Mouse (Mus musculus) cerebellum, adult 9-11 months (tissue): ENCODE results near the gene D16Ertd472e.

ENCODE experiments used
- DNase-seq: peaks from one replicate; pipeline ENCODE4 v3.0.0; 2022

D16Ertd472e gene

GRCm38 (mm10) chr16:78576478-78577084, at the start of gene D16Ertd472e:
Gene D16Ertd472e (minus strand): TSS chr16:78576708.
- DNase-seq = peak; percentile 22

GRCm38 (mm10) chr16:78622755-78623154, 46.2 kb upstream of the D16Ertd472e start:
- DNase-seq = no peak

GRCm38 (mm10) chr16:78619386-78619785, 42.9 kb upstream of the D16Ertd472e start:
- no peak for DNase-seq

GRCm38 (mm10) chr16:78617757-78618532, 41.4 kb upstream of the D16Ertd472e start:
- DNase-seq = no peak

GRCm38 (mm10) chr16:78606202-78606601, 29.7 kb upstream of the D16Ertd472e start:
- no peak for DNase-seq

- DNase-seq = no peak
These were observed 22.4 kb upstream of the D16Ertd472e start for GRCm38 (mm10) chr16:78598919-78599318.

- no peak for DNase-seq
These were observed 19.9 kb upstream of the D16Ertd472e start for GRCm38 (mm10) chr16:78596381-78596780.

- no peak for DNase-seq
These were observed 19.3 kb upstream of the D16Ertd472e start for GRCm38 (mm10) chr16:78595821-78596220.

GRCm38 (mm10) chr16:78594154-78594553, 17.6 kb upstream of the D16Ertd472e start:
- DNase-seq = no peak

- no peak for DNase-seq
These were observed 14.6 kb upstream of the D16Ertd472e start for GRCm38 (mm10) chr16:78591130-78591529.

- no peak for DNase-seq
These were observed 12.3 kb upstream of the D16Ertd472e start for GRCm38 (mm10) chr16:78588821-78589220.

- DNase-seq = no peak
These were observed 10.1 kb upstream of the D16Ertd472e start for GRCm38 (mm10) chr16:78586621-78587020.

- DNase-seq = no peak
These were observed 9.3 kb upstream of the D16Ertd472e start for GRCm38 (mm10) chr16:78585664-78586397.

GRCm38 (mm10) chr16:78585163-78585562, 8.7 kb upstream of the D16Ertd472e start:
- DNase-seq = no peak

- DNase-seq = no peak
These were observed 7.5 kb upstream of the D16Ertd472e start for GRCm38 (mm10) chr16:78583968-78584367.

GRCm38 (mm10) chr16:78580387-78580786, 3.9 kb upstream of the D16Ertd472e start:
- DNase-seq = no peak

GRCm38 (mm10) chr16:78579386-78579785, 2.9 kb upstream of the D16Ertd472e start:
- no peak for DNase-seq

- no peak for DNase-seq
These were observed 670 bp upstream of the D16Ertd472e start for GRCm38 (mm10) chr16:78577085-78577671.

- peak; percentile 5 for DNase-seq
These were observed 543 bp downstream of the D16Ertd472e start for GRCm38 (mm10) chr16:78575852-78576477.

- DNase-seq = no peak
These were observed 1.2 kb downstream of the D16Ertd472e start for GRCm38 (mm10) chr16:78575190-78575851.

GRCm38 (mm10) chr16:78574241-78574640, 2.3 kb downstream of the D16Ertd472e start:
- no peak for DNase-seq

- DNase-seq = no peak
These were observed 3.5 kb downstream of the D16Ertd472e start for GRCm38 (mm10) chr16:78573016-78573415.
